Mouse (Mus musculus) ES-Bruce4 (cell line): ENCODE data around the gene Ttll7.

Source experiments
- CTCF ChIP-seq: IDR thresholded peaks from one replicate; pipeline ENCODE4 v1.8.1; 2011; ENCODE audit warnings: low read depth, low read length
- POLR2A ChIP-seq: IDR thresholded peaks from one replicate; pipeline ENCODE4 v1.8.1; 2011; ENCODE audit warnings: low read length; ENCODE audit not compliant: insufficient read depth

- TF ChIP-seq CTCF (no peak), POLR2A (no peak)
These were observed 115.7 kb downstream of the Ttll7 start for GRCm38 (mm10) chr3:146967834-146968233.
